Mouse (Mus musculus): ENCODE data around the gene Rad51c. TPM values are rescaled to one million over a fixed set of nuclear protein-coding genes. Genes with fewer than 3 reads are reported as not detected.
"Not testable (repeated sequence)": the region's sequence is repeated elsewhere in the genome, so short reads cannot be mapped to it uniquely, and the experiment has no call there.

Rad51c gene
- polyA plus RNA-seq, 1 experiment from 2014 or later = 1.2 TPM

DNA sequence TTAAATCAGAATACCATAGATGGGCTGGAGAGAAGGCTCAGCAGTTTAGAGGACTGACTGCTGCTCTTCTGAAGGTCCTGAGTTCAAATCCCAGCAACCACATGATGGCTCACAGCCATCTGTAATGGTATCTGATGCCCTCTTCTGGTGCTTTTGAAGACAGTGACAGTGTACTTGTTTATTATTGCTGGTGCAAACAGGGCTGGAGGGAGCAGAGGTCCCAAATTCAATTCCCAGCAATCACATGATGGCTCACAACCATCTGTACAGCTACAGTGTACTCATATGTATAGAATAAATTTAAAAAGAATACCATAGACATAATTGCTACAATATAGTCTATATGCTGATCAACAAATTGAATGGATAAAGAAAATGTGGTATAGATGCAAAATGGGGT is 42.7 kb upstream of the Rad51c start:
- Histone ChIP-seq H3K4me2 (replicated peaks; ENCODE audit: low read depth, low read length) (no peak overlapping the region), H3K27me3 (replicated peaks; ENCODE audit: insufficient read depth, low read length) (no peaks in the 10 kb centered on the region), H3K36me3 (ENCODE audit: insufficient read depth, low read length) (no peaks in the 10 kb centered on the region), H3K4me3 (ENCODE audit: low read depth, low read length) (no peak overlapping the region), H3K4me1 (ENCODE audit: insufficient read depth, low read depth, low read length) (no peaks in the 10 kb centered on the region), H3K27ac (ENCODE audit: low read length) (no peak overlapping the region), H3K9me3 (ENCODE audit: low read length) (no peaks in the 10 kb centered on the region), H3K9ac (replicated peaks; ENCODE audit: low read depth) (no peak overlapping the region)
- TF ChIP-seq EP300 (IDR thresholded peaks at IDR 0.05) = no peak
- TF ChIP-seq CTCF (IDR thresholded peaks at IDR 0.05) = 0 out of 2 replicates have a peak, but pooled peaks have one; percentile 16
- ATAC-seq = no peak
- no peak for DNase-seq (ENCODE audit: low spot score)

- Histone ChIP-seq H3K4me3 (ENCODE audit: low read depth, low read length) (no peak overlapping the region), H3K9me3 (ENCODE audit: low read length) (no peaks in the 10 kb centered on the region), H3K9ac (replicated peaks; ENCODE audit: low read depth) (no peak overlapping the region), H3K36me3 (ENCODE audit: insufficient read depth, low read length) (no peaks in the 10 kb centered on the region), H3K4me1 (ENCODE audit: insufficient read depth, low read depth, low read length) (no peaks in the 10 kb centered on the region), H3K27ac (ENCODE audit: low read length) (no peak overlapping the region), H3K27me3 (replicated peaks; ENCODE audit: insufficient read depth, low read length) (no peaks in the 10 kb centered on the region), H3K4me2 (replicated peaks; ENCODE audit: low read depth, low read length) (no peak overlapping the region)
- 79% methylated on average over 3 of the region's 3 CpGs for WGBS
- DNase-seq (ENCODE audit: low spot score) = no peak
- TF ChIP-seq EP300 (IDR thresholded peaks at IDR 0.05) = no peak
- TF ChIP-seq CTCF (IDR thresholded peaks at IDR 0.05) = no peak
- no peak for ATAC-seq
These were observed 41.4 kb upstream of the Rad51c start for GRCm38 (mm10) chr11:87446159-87446558.

GRCm38 (mm10) chr11:87445593-87445992 is 40.8 kb upstream of the Rad51c start:
- DNase-seq (ENCODE audit: low spot score); H3K4me2 ChIP-seq (replicated peaks; ENCODE audit: low read depth, low read length); H3K27ac ChIP-seq (ENCODE audit: low read length); ATAC-seq; H3K27me3 ChIP-seq (replicated peaks; ENCODE audit: insufficient read depth, low read length); H3K36me3 ChIP-seq (ENCODE audit: insufficient read depth, low read length); H3K4me1 ChIP-seq (ENCODE audit: insufficient read depth, low read depth, low read length); H3K4me3 ChIP-seq (ENCODE audit: low read depth, low read length); H3K9ac ChIP-seq (replicated peaks; ENCODE audit: low read depth); H3K9me3 ChIP-seq (ENCODE audit: low read length): not testable (repeated sequence)
- WGBS = 84% methylated on average over 2 of the region's 4 CpGs

DNA sequence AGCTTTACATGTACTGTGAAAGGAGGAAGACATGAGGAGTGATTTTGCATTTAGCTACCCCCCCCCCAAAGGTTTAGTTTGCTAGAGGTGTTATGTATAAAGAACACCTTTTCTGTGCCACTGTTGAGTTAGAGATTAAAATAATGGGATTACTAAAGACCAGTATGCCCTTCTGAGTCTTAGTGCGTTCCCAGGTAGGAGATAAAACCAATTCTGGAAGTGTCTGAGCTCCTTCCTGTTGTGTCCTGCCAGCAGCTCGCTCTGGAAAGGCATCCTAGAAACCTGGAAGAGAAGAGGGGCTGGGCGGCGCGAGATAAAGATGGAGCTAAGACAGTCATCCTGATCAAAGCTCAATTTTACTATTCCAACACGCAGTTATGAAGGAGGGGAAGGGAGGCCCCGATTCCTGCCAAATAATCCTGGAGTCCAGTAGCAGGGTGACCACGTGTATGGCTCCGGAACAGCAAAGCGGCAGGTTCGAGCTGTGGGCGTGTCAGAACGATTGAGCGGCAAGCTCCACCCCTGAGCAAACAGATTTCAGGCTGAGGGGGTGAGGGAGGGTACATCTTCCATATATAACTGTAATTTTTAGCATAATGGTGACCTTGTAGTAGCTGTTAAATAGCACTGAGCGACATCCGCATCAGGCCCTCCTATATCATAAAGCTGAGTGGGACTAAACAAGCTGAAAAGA is 40.1 kb upstream of the Rad51c start:
- no peak overlapping the region for H3K4me2 ChIP-seq (replicated peaks; ENCODE audit: low read depth, low read length)
- no peak overlapping the region for H3K9ac ChIP-seq (replicated peaks; ENCODE audit: low read depth)
- no peak overlapping the region for H3K4me3 ChIP-seq (ENCODE audit: low read depth, low read length)
- no peaks in the 10 kb centered on the region for H3K27me3 ChIP-seq (replicated peaks; ENCODE audit: insufficient read depth, low read length)
- no peaks in the 10 kb centered on the region for H3K4me1 ChIP-seq (ENCODE audit: insufficient read depth, low read depth, low read length)
- no peak for TF ChIP-seq EP300 (IDR thresholded peaks at IDR 0.05)
- TF ChIP-seq CTCF (IDR thresholded peaks at IDR 0.05) = no peak
- H3K9me3 ChIP-seq (ENCODE audit: low read length) = no peaks in the 10 kb centered on the region
- no peaks in the 10 kb centered on the region for H3K36me3 ChIP-seq (ENCODE audit: insufficient read depth, low read length)
- DNase-seq (ENCODE audit: low spot score) (peak; percentile 46), ATAC-seq (no peak)
- H3K27ac ChIP-seq (ENCODE audit: low read length) = no peak overlapping the region
- 8% methylated on average over 16 of the region's 16 CpGs for WGBS

- not testable (repeated sequence) for ATAC-seq; DNase-seq (ENCODE audit: low spot score); H3K9me3 ChIP-seq (ENCODE audit: low read length); H3K27me3 ChIP-seq (replicated peaks; ENCODE audit: insufficient read depth, low read length); H3K36me3 ChIP-seq (ENCODE audit: insufficient read depth, low read length); H3K4me3 ChIP-seq (ENCODE audit: low read depth, low read length); H3K9ac ChIP-seq (replicated peaks; ENCODE audit: low read depth); H3K27ac ChIP-seq (ENCODE audit: low read length); H3K4me2 ChIP-seq (replicated peaks; ENCODE audit: low read depth, low read length); H3K4me1 ChIP-seq (ENCODE audit: insufficient read depth, low read depth, low read length)
- WGBS = 56% methylated on average over 10 of the region's 10 CpGs
These were observed 39.3 kb upstream of the Rad51c start for GRCm38 (mm10) chr11:87444056-87444455.

GRCm38 (mm10) chr11:87443373-87443883 is 38.7 kb upstream of the Rad51c start:
- H3K27me3 ChIP-seq (replicated peaks; ENCODE audit: insufficient read depth, low read length) = no peaks in the 10 kb centered on the region
- no peak for ATAC-seq
- no peak overlapping the region for H3K27ac ChIP-seq (ENCODE audit: low read length)
- no peak overlapping the region for H3K9ac ChIP-seq (replicated peaks; ENCODE audit: low read depth)
- no peaks in the 10 kb centered on the region for H3K9me3 ChIP-seq (ENCODE audit: low read length)
- no peak overlapping the region for H3K4me3 ChIP-seq (ENCODE audit: low read depth, low read length)
- no peaks in the 10 kb centered on the region for H3K36me3 ChIP-seq (ENCODE audit: insufficient read depth, low read length)
- H3K4me2 ChIP-seq (replicated peaks; ENCODE audit: low read depth, low read length) = peak overlapping the region; percentile 20; the same call in 1 of the 2 replicates
- TF ChIP-seq EP300 (IDR thresholded peaks at IDR 0.05) (no peak), CTCF (IDR thresholded peaks at IDR 0.05) (no peak)
- DNase-seq (ENCODE audit: low spot score) = peak; percentile 92
- 0% methylated on average over 4 of the region's 5 CpGs for WGBS
- H3K4me1 ChIP-seq (ENCODE audit: insufficient read depth, low read depth, low read length) = no peaks in the 10 kb centered on the region
